Mouse (Mus musculus) myocyte (in vitro differentiated cells): ENCODE results near the gene Tent4b.

ENCODE experiments used
- E2F4 ChIP-seq: IDR thresholded peaks from one replicate; pipeline ENCODE4 v1.6.1; 2011; ENCODE audit warnings: mild to moderate bottlenecking, control low read depth, moderate library complexity; ENCODE audit not compliant: insufficient read depth
- MAX ChIP-seq: IDR thresholded peaks from one replicate; pipeline ENCODE4 v1.6.1; 2011; ENCODE audit warnings: low read depth, mild to moderate bottlenecking, control low read depth
- MYOD1 ChIP-seq, 3 experiments: IDR thresholded peaks; one replicate each; pipeline ENCODE4 v1.6.1; 2011; ENCODE audit warnings: control low read depth in 2 of 3, low read depth in 2 of 3, mild to moderate bottlenecking in 2 of 3, moderate library complexity in 1 of 3; ENCODE audit not compliant: insufficient read length in 2 of 3, control insufficient read depth in 1 of 3
- POLR2A ChIP-seq: IDR thresholded peaks from one replicate; pipeline ENCODE4 v1.6.1; 2011; ENCODE audit warnings: low read depth, mild to moderate bottlenecking, control low read depth, moderate library complexity; ENCODE audit not compliant: insufficient read length
- TCF12 ChIP-seq: IDR thresholded peaks from one replicate; pipeline ENCODE4 v1.6.1; 2011; ENCODE audit warnings: mild to moderate bottlenecking, control low read depth; ENCODE audit not compliant: poor library complexity, insufficient read depth, severe bottlenecking

GRCm38 (mm10) chr8:88266801-88267403, 67.9 kb downstream of the Tent4b start:
- no peak for TF ChIP-seq POLR2A
- no peak for TF ChIP-seq MAX
- TF ChIP-seq TCF12 = no peak
- no peak for TF ChIP-seq MYOD1 (IDR thresholded peaks at IDR 0.05; ENCODE audit: control insufficient read depth in 1 of 3, insufficient read length in 2 of 3, low read depth in 2 of 3)
- TF ChIP-seq E2F4 = no peak
